9 mouse cellular contexts compared by ENCODE assay signal in the genomic region with DNA sequence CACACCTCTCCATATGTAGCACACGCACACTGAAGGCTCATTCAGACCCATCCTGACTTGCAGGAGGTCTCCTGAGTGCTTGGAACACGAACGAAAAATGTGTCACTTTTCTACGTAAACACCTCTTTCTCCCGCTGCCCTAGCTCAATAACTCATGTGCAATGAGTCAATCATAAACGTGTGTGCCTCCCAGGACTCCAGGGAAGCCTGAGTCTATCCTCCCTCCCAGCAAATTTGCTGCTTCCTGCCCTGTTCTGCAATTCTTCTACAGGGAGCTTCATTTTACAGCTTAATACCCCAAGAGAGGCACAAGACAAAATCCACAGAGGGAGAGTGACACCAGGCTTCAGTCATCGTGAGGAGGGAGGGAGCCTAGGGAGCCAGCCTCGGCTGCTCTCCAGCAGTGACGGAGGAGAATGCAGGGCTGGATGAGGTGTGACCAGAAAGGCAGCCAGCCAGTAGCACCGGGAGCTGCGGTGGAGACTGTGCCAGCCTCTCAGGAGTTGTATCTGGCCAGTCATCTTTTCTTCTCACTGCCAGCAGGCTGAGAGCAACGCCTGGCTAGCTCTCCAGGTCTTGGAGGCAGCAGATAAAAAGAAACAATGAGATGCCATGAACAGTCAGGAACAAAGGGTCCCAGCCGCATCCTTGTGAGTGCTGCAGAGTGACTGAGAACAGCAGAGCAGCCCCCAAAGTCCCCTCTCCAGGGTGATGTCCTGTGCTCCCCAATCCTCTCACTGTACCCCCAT. TPM values are rescaled to one million over a fixed set of nuclear protein-coding genes. Genes with fewer than 3 reads are reported as not detected.
DNase-seq lines count a peak whose midpoint lies in the region; ATAC-seq lines count a peak whose summit lies in the region.
"Had no signal": no experiment of that assay in that cellular context is flagged by ENCODE, and none has a peak within 500 bp of the region (broad histone marks: within the 10 kb centered on the region; RNA-seq: fewer than 3 reads in every experiment).

No protein-coding gene starts in this region.

- WGBS in embryonic facial prominence, embryonic 13.5 days, result 18% methylated on average over 13 of the region's 13 CpGs
- 20% methylated on average over 13 of the region's 13 CpGs for WGBS in heart, embryonic 13.5 days
- WGBS in midbrain, embryonic 11.5 days, result 23% methylated on average over 13 of the region's 13 CpGs

- peak overlapping the region; percentile 36; the same call in 1 of the 2 replicates for H3K9ac ChIP-seq in embryonic facial prominence, embryonic 13.5 days
- no peak overlapping the region for H3K9ac ChIP-seq in heart, embryonic 13.5 days
- H3K9ac ChIP-seq in midbrain, embryonic 11.5 days (ENCODE audit: low read length), result peak overlapping the region; percentile 28; the same call in 1 of the 2 replicates

- no peak overlapping the region for H3K4me3 ChIP-seq in embryonic facial prominence, embryonic 13.5 days
- no peak overlapping the region for H3K4me3 ChIP-seq in heart, embryonic 13.5 days
- no peak overlapping the region for H3K4me3 ChIP-seq in midbrain, embryonic 11.5 days (ENCODE audit: low read depth, low read length)

- no peak overlapping the region for H3K27ac ChIP-seq in embryonic facial prominence, embryonic 13.5 days
- no peak overlapping the region for H3K27ac ChIP-seq in heart, embryonic 13.5 days (replicated peaks)
- H3K27ac ChIP-seq in midbrain, embryonic 11.5 days (ENCODE audit: low read depth, low read length), result no peak overlapping the region

- peaks cover 21% of the 10 kb centered on the region for H3K4me1 ChIP-seq in embryonic facial prominence, embryonic 13.5 days
- H3K4me1 ChIP-seq in heart, embryonic 13.5 days, result peaks cover 15% of the 10 kb centered on the region
- H3K4me1 ChIP-seq in midbrain, embryonic 11.5 days (ENCODE audit: control insufficient read depth, insufficient read depth, low read length), result peaks cover 7% of the 10 kb centered on the region

- H3K9me3 ChIP-seq in embryonic facial prominence, embryonic 13.5 days, result no peaks in the 10 kb centered on the region
- H3K9me3 ChIP-seq in heart, embryonic 13.5 days, result no peaks in the 10 kb centered on the region
- H3K9me3 ChIP-seq in midbrain, embryonic 11.5 days (ENCODE audit: control insufficient read depth, low read length), result no peaks in the 10 kb centered on the region

- H3K27me3 ChIP-seq in embryonic facial prominence, embryonic 13.5 days, result 0 out of 2 replicates have a peak, but pooled peaks cover 4% of the 10 kb centered on the region
- 0 out of 2 replicates have a peak, but pooled peaks cover 8% of the 10 kb centered on the region for H3K27me3 ChIP-seq in heart, embryonic 13.5 days (replicated peaks)
- no peaks in the 10 kb centered on the region for H3K27me3 ChIP-seq in midbrain, embryonic 11.5 days (ENCODE audit: control insufficient read depth, insufficient read depth, low read length)

- H3K4me2 ChIP-seq in embryonic facial prominence, embryonic 13.5 days, result peak overlapping the region; percentile 7; the same call in 1 of the 2 replicates
- H3K4me2 ChIP-seq in heart, embryonic 13.5 days, result peak overlapping the region; percentile 22; the same call in 1 of the 2 replicates
- H3K4me2 ChIP-seq in midbrain, embryonic 11.5 days, result no peak overlapping the region

- peak; percentile 14 for DNase-seq in urinary bladder, postnatal 25 days (ENCODE audit: low spot score)
- DNase-seq in urinary bladder, postnatal 10 days (ENCODE audit: low spot score), result no peak
- DNase-seq in kidney, postnatal 10 days, result peak; percentile 44
- DNase-seq in midbrain, embryonic 11.5 days (ENCODE audit: low spot score, missing footprints), result peak; percentile 88
- DNase-seq in natural killer cell, adult 2 months (ENCODE audit: low spot score in 2 of 2), result no peak
- no peak for DNase-seq in spleen, postnatal 14 days (ENCODE audit: low spot score in 2 of 2)

- no peaks in the 10 kb centered on the region for H3K36me3 ChIP-seq in embryonic facial prominence, embryonic 13.5 days
- H3K36me3 ChIP-seq in heart, embryonic 13.5 days, result no peaks in the 10 kb centered on the region
- no peaks in the 10 kb centered on the region for H3K36me3 ChIP-seq in midbrain, embryonic 11.5 days (ENCODE audit: control insufficient read depth, insufficient read depth, low read length)

- no peak for ATAC-seq in embryonic facial prominence, embryonic 13.5 days (ENCODE audit: insufficient number of reproducible peaks, insufficient read depth, low FRiP score, low TSS enrichment, low read depth)
- ATAC-seq in heart, embryonic 13.5 days (ENCODE audit: extremely low read depth, insufficient number of reproducible peaks, low FRiP score, low TSS enrichment), result no peak
- no peak for ATAC-seq in midbrain, embryonic 11.5 days (ENCODE audit: low FRiP score)

RNA-seq across cellular contexts. Expression of gene Mchr1, which starts 37.2 kb away (rescaled TPM):
- polyA plus RNA-seq in embryonic facial prominence, embryonic 13.5 days (2015; fragmentation: Nextera tagmentation; extraction: Ambion mirVana), result 0.51 and 0.54 TPM in 2 replicates
- polyA plus RNA-seq in heart, embryonic 13.5 days (2015; fragmentation: Nextera tagmentation; extraction: Ambion mirVana), result 0.08 TPM in 1 of 2 replicates, not detected in the other
- polyA plus RNA-seq in midbrain, embryonic 11.5 days (2014; fragmentation: Nextera tagmentation; extraction: Ambion mirVana), result 0.44 and 0.74 TPM in 2 replicates
- polyA plus RNA-seq: spleen, adult 2 months had no signal

Comparison
In these comparisons a context has a peak if more than half of its experiments do, and no peak if none do; other contexts are left out.
1. DNase-seq: peak in urinary bladder, postnatal 25 days (single experiment), kidney, postnatal 10 days (single experiment) and midbrain, embryonic 11.5 days (single experiment); none in urinary bladder, postnatal 10 days (single experiment), natural killer cell, adult 2 months (0 of 2) and spleen, postnatal 14 days (0 of 2).